Mouse (Mus musculus) ES-Bruce4 (cell line): ENCODE measurements around the gene Ginm1. TPM values are rescaled to one million over a fixed set of nuclear protein-coding genes. Genes with fewer than 3 reads are reported as not detected.

Experiments used
- H3K27ac ChIP-seq: 2 replicates; pipeline ENCODE4 v1.5.1; 2012; ENCODE audit warnings: low read length, inconsistent platforms; ENCODE audit not compliant: insufficient read depth
- H3K27me3 ChIP-seq: 2 replicates; pipeline ENCODE4 v1.6.1; 2012; ENCODE audit warnings: mild to moderate bottlenecking, low read length, inconsistent platforms; ENCODE audit not compliant: control insufficient read depth, poor library complexity, insufficient read depth, severe bottlenecking
- H3K36me3 ChIP-seq: 2 replicates; pipeline ENCODE4 v1.6.1; 2012; ENCODE audit warnings: inconsistent platforms, mild to moderate bottlenecking, low read length, moderate library complexity; ENCODE audit not compliant: control insufficient read depth, poor library complexity, insufficient read depth, severe bottlenecking
- H3K4me1 ChIP-seq: one replicate; pipeline ENCODE4 v1.8.1; 2011; ENCODE audit warnings: low read length; ENCODE audit not compliant: control insufficient read depth, insufficient read depth
- H3K4me3 ChIP-seq: 2 replicates; pipeline ENCODE4 v1.5.1; 2011; ENCODE audit warnings: low read depth, mild to moderate bottlenecking, low read length
- H3K9ac ChIP-seq: 2 replicates; pipeline ENCODE4 v1.6.1; 2012; ENCODE audit warnings: low read depth, mild to moderate bottlenecking, inconsistent platforms; ENCODE audit not compliant: poor library complexity, severe bottlenecking
- H3K9me3 ChIP-seq: replicated peaks from 2 replicates; pipeline ENCODE4 v1.6.1; 2012; ENCODE audit warnings: mild to moderate bottlenecking, low read length, inconsistent platforms; ENCODE audit not compliant: control insufficient read depth, poor library complexity, insufficient read depth, severe bottlenecking
- CTCF ChIP-seq: IDR thresholded peaks from one replicate; pipeline ENCODE4 v1.8.1; 2011; ENCODE audit warnings: low read depth, low read length
- EP300 ChIP-seq: IDR thresholded peaks from 2 replicates; pipeline ENCODE4 v1.6.1; 2011; ENCODE audit warnings: low read depth, low read length; ENCODE audit not compliant: insufficient read depth
- POLR2A ChIP-seq: IDR thresholded peaks from one replicate; pipeline ENCODE4 v1.8.1; 2011; ENCODE audit warnings: low read length; ENCODE audit not compliant: insufficient read depth
- polyA plus RNA-seq: library from polyadenylated mRNA; stranded (reverse); fragments of >200 nt; gene quantifications from 2 replicates; pipeline ENCODE4 v1.2.4, GENCODE M21; 2011; ENCODE audit warnings: low read depth; ENCODE audit not compliant: missing spikeins, insufficient read depth, insufficient read length

Gene Ginm1
- polyA plus RNA-seq, 1 experiment: 33.6 TPM

DNA sequence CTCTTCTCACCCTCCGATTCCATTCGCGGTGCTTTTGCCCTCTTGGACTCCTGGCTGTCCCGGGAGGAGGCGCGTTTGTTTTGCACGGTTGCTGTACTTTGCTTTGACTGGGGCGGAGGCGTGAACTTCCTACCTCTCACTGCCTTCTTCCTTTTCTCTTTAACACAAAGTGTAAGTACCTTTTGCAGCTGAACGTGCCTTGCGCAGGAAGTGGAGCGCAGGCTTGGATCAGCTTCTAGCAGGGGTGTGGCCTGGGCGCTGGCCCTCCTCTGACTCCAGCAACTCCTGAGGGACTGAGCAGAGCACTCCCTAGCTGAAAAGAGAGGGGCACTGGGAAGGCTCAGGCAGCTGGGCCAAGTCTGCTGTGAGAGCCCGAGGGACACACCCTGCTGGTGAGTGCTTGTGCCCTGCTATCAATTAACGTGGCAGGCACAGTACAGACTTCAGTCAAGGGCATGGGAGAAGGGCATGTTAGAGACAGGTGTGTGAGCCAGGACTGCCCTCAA is 39.6 kb upstream of the Ginm1 start, which contains the start of gene Zc3h12d:
Zc3h12d (plus strand) TSS at position 300 of the 506 bp plus-strand sequence.
- peak within 1 kb of the TSS; percentile 2; the same call in 1 of the 2 replicates for H3K9ac ChIP-seq
- TF ChIP-seq POLR2A (no peak), CTCF (no peak), EP300 (no peak)
- no peaks in the 10 kb centered on the region; the same call in 1 of the 2 replicates for H3K27me3 ChIP-seq
- peak within 1 kb of the TSS; percentile 37 for H3K4me3 ChIP-seq
- H3K4me1 ChIP-seq: no peaks in the 10 kb centered on the region
- no peaks in the 10 kb centered on the region for H3K36me3 ChIP-seq
- H3K9me3 ChIP-seq: no peaks in the 10 kb centered on the region
- no peak within 1 kb of the TSS for H3K27ac ChIP-seq

DNA sequence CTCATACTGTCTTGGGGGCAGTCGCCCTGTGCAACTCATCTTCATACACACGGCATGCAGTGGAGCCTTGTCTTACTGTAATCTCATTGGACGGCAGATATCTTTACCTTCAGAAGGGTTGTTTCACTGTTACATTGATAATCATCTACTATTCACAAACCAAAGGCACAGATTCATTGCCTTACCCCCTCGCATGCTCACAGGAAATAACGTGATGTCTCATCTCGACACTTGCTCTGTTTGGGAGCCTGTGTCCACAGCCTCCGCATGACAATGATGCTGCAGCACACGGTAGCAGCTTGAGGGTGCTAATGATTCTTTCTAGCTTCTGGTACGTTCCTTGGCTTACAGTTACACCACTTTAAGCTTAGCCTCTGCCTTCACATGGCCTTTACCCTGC is 33.5 kb upstream of the Ginm1 start:
- H3K27me3 ChIP-seq: no peaks in the 10 kb centered on the region
- no peak overlapping the region for H3K27ac ChIP-seq
- TF ChIP-seq POLR2A (no peak), CTCF (no peak), EP300 (no peak)
- no peak overlapping the region for H3K9ac ChIP-seq
- no peaks in the 10 kb centered on the region for H3K9me3 ChIP-seq
- H3K4me3 ChIP-seq: no peak overlapping the region
- H3K4me1 ChIP-seq: no peaks in the 10 kb centered on the region
- peaks cover 5% of the 10 kb centered on the region for H3K36me3 ChIP-seq

DNA sequence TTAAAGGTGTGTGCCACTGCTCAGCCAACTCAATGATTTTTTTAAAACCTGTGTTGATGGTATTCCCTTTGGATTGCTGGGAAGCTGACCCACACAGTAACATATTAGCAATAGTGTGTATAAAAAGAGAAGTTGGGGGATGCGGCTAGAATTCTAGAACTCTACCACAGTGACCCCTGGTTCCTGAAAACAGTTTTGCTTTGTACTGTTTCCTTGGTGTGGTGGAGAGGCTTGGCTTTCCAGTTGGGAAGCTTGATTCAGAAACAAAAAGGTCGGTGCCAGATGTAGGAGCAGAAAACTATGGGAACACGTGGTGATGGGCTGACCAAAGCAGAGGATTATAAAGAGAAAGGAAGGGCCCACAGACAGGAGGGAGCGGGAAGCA is 32.6 kb upstream of the Ginm1 start:
- TF ChIP-seq POLR2A (no peak), EP300 (no peak), CTCF (no peak)
- Histone ChIP-seq H3K9me3 (no peaks in the 10 kb centered on the region), H3K36me3 (peaks cover 11% of the 10 kb centered on the region), H3K27me3 (no peaks in the 10 kb centered on the region), H3K4me1 (no peaks in the 10 kb centered on the region), H3K9ac (no peak overlapping the region), H3K4me3 (no peak overlapping the region), H3K27ac (no peak overlapping the region)

DNA sequence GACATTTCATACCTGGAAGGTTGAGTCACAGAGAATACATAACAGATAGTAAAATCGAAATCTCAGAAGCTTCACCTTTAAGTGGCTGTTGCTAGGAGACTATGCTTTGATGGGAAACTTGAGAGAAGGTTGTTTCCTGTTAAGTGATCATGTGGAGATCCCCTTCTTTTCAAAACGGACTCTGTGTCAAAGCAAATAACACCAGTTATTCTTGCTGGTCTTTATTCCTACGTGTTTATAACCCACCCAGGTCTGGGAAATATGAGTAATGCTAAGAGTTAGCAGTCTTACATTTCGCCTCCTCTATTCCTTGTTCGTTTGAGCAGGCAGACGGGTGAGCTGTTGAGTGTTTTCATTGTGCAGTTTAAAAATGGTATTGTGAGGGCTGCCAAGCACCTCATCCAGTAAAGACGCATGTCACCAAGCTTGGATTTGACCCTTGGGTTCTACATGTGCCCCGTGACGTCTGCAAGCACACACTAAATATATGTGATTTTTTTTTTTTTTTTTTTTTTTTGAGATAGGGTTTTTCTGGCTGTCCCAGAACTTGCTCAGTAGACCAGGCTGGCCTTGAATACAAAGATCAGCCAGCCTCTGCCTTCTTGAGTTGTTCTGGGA is 32.1 kb upstream of the Ginm1 start:
- TF ChIP-seq EP300 (no peak), POLR2A (no peak), CTCF (no peak)
- Histone ChIP-seq H3K27me3 (no peaks in the 10 kb centered on the region), H3K36me3 (peaks cover 11% of the 10 kb centered on the region)

DNA sequence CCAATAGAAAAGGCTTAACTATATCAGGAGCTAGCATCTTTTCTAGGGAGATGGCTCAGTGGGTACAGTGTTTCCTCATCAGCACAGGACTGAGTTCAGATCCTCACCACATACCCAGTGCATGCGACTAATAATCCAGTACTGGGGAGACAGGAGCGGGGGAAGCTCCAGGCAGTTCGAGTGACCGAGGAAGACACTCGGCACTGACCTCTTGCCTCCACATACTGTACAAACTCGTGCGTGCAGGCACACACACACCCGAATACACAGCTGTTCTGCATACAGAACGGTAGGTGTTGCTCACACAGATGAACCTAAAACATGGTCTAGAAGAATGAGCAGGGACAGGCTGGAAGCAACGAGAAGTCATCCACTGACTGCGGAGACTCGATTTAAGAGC is 29.4 kb upstream of the Ginm1 start:
- H3K4me1 ChIP-seq: no peaks in the 10 kb centered on the region
- H3K4me3 ChIP-seq: no peak overlapping the region
- H3K9me3 ChIP-seq: no peaks in the 10 kb centered on the region
- no peak for TF ChIP-seq POLR2A
- no peak for TF ChIP-seq EP300
- no peak for TF ChIP-seq CTCF
- H3K36me3 ChIP-seq: peaks cover 19% of the 10 kb centered on the region
- no peak overlapping the region for H3K27ac ChIP-seq
- H3K9ac ChIP-seq: no peak overlapping the region
- H3K27me3 ChIP-seq: no peaks in the 10 kb centered on the region

More for the DNA sequence above, 32.1 kb upstream of the Ginm1 start:
- Histone ChIP-seq H3K27ac (no peak overlapping the region), H3K4me1 (no peaks in the 10 kb centered on the region), H3K4me3 (no peak overlapping the region), H3K9me3 (no peaks in the 10 kb centered on the region), H3K9ac (no peak overlapping the region)

DNA sequence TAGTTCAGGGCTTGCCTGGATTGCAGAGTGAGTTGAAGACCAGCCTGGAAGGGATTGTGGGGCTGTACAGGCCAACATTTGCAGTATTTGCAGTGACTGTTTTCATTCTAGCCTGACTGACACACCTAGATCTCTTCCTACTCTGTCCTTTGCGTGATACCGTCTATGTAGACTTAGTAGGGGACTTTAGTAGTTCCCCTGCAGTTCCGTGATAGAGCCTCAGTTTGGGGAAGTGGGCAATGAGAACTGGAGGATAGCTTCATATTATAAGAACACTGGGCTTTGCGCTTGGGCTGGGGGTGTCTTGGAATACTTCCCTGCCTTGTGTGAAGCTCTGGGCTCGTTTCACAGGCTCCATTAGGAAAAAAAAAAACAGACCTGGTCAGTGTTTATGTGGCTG is 27.5 kb upstream of the Ginm1 start:
- H3K4me3 ChIP-seq: no peak overlapping the region
- H3K36me3 ChIP-seq: peaks cover 19% of the 10 kb centered on the region
- TF ChIP-seq CTCF: no peak
- TF ChIP-seq POLR2A: no peak
- TF ChIP-seq EP300: no peak
- H3K27ac ChIP-seq: no peak overlapping the region
- no peaks in the 10 kb centered on the region for H3K9me3 ChIP-seq
- H3K27me3 ChIP-seq: no peaks in the 10 kb centered on the region
- no peak overlapping the region for H3K9ac ChIP-seq
- no peaks in the 10 kb centered on the region for H3K4me1 ChIP-seq
